Mouse (Mus musculus) embryonic facial prominence, embryonic 13.5 days (tissue): ENCODE results near the gene Apom. TPM values are rescaled to one million over a fixed set of nuclear protein-coding genes. Genes with fewer than 3 reads are reported as not detected.

ENCODE experiments used
- ATAC-seq: fragments of 200-750 bp; cut with Nextera tagmentation; 2 replicates; pipeline ENCODE4 v1.8.0; 2017; ENCODE audit warnings: low read depth; ENCODE audit not compliant: insufficient number of reproducible peaks, insufficient read depth, low FRiP score, low TSS enrichment
- H3K27ac ChIP-seq: fragments of 300-500 bp; sonication (generic); 2 replicates; pipeline ENCODE4 v1.5.1; 2015; ENCODE audit warnings: moderate library complexity, mild to moderate bottlenecking, inconsistent platforms
- H3K27me3 ChIP-seq: fragments of 300-500 bp; sonication (generic); 2 replicates; pipeline ENCODE4 v1.6.1; 2015; ENCODE audit warnings: mild to moderate bottlenecking, inconsistent platforms
- H3K36me3 ChIP-seq: fragments of 300-500 bp; sonication (generic); 2 replicates; pipeline ENCODE4 v1.6.1; 2015; ENCODE audit warnings: mild to moderate bottlenecking, inconsistent platforms
- H3K4me1 ChIP-seq: fragments of 300-500 bp; sonication (generic); 2 replicates; pipeline ENCODE4 v1.6.1; 2015; ENCODE audit warnings: inconsistent platforms
- H3K4me2 ChIP-seq: fragments of 300-500 bp; sonication (generic); 2 replicates; pipeline ENCODE4 v1.6.1; 2015; ENCODE audit warnings: moderate library complexity, mild to moderate bottlenecking, inconsistent platforms
- H3K4me3 ChIP-seq: fragments of 300-500 bp; sonication (generic); 2 replicates; pipeline ENCODE4 v1.5.1; 2015; ENCODE audit warnings: mild to moderate bottlenecking, inconsistent platforms
- H3K9ac ChIP-seq: fragments of 300-500 bp; sonication (generic); 2 replicates; pipeline ENCODE4 v1.6.1; 2015; ENCODE audit warnings: mild to moderate bottlenecking, inconsistent platforms
- H3K9me3 ChIP-seq: fragments of 300-500 bp; sonication (generic); 2 replicates; pipeline ENCODE4 v1.6.1; 2016; ENCODE audit warnings: inconsistent platforms
- WGBS: fragments of 180-500 bp; shearing (Covaris S2); methylation state at CpG from one replicate; pipeline ENCODE4 v1.1.7; 2015; ENCODE audit warnings: mixed read lengths; 5-methylcytosine and 5-hydroxymethylcytosine counted together
- polyA plus RNA-seq: library from polyadenylated mRNA; unstranded; fragments of >200 nt; fragmentation: Nextera tagmentation; extraction: Ambion mirVana; gene quantifications from 2 replicates; pipeline ENCODE4 v1.2.1, GENCODE M21; 2015

Apom gene
- 0.28 and 8.7 TPM in 2 replicates for polyA plus RNA-seq

- ATAC-seq, result no peak
- 75% methylated on average over 15 of the region's 15 CpGs for WGBS
- no peak within 1 kb of the TSS for H3K4me3 ChIP-seq
- no peak within 1 kb of the TSS for H3K4me2 ChIP-seq
- H3K27me3 ChIP-seq, result no peaks in the 10 kb centered on the region
- H3K36me3 ChIP-seq, result peaks cover 29% of the 10 kb centered on the region
- no peak within 1 kb of the TSS for H3K9ac ChIP-seq
- peaks cover 18% of the 10 kb centered on the region for H3K4me1 ChIP-seq
- H3K27ac ChIP-seq, result no peak within 1 kb of the TSS
- H3K9me3 ChIP-seq, result no peaks in the 10 kb centered on the region
Observed at GRCm38 (mm10) chr17:35131500-35132173, at the start of gene Apom. Gene Apom, minus strand, starts transcription at chr17:35132050.

GRCm38 (mm10) chr17:35180093-35180492 is 48.2 kb upstream of the Apom start:
- Histone ChIP-seq H3K27ac (no peak overlapping the region), H3K36me3 (no peaks in the 10 kb centered on the region), H3K9ac (no peak overlapping the region), H3K9me3 (no peaks in the 10 kb centered on the region), H3K27me3 (no peaks in the 10 kb centered on the region), H3K4me3 (no peak overlapping the region), H3K4me2 (no peak overlapping the region), H3K4me1 (no peaks in the 10 kb centered on the region)
- 83% methylated on average over 5 of the region's 5 CpGs for whole genome bisulfite sequencing
- no peak for ATAC-seq

GRCm38 (mm10) chr17:35178528-35178927 is 46.7 kb upstream of the Apom start:
- 10% methylated on average over 5 of the region's 5 CpGs for WGBS
- H3K27me3 ChIP-seq, result no peaks in the 10 kb centered on the region
- 0 out of 2 replicates have a peak, but pooled peaks have one; percentile 35 for ATAC-seq
- no peak overlapping the region for H3K9ac ChIP-seq
- H3K4me1 ChIP-seq, result peaks cover 9% of the 10 kb centered on the region
- no peak overlapping the region for H3K4me2 ChIP-seq
- H3K36me3 ChIP-seq, result no peaks in the 10 kb centered on the region
- H3K9me3 ChIP-seq, result no peaks in the 10 kb centered on the region
- H3K4me3 ChIP-seq, result no peak overlapping the region
- H3K27ac ChIP-seq, result no peak overlapping the region

GRCm38 (mm10) chr17:35175968-35176367 is 44.1 kb upstream of the Apom start, which contains the start of gene Aif1:
Gene Aif1, minus strand, starts transcription at chr17:35176068.
- Histone ChIP-seq H3K27me3 (no peaks in the 10 kb centered on the region), H3K4me1 (peaks cover 15% of the 10 kb centered on the region), H3K4me2 (no peak within 1 kb of the TSS), H3K27ac (no peak within 1 kb of the TSS), H3K9me3 (no peaks in the 10 kb centered on the region), H3K36me3 (no peaks in the 10 kb centered on the region), H3K9ac (no peak within 1 kb of the TSS), H3K4me3 (no peak within 1 kb of the TSS)
- no peak for ATAC-seq
- 44% methylated on average over 2 of the region's 2 CpGs for WGBS

GRCm38 (mm10) chr17:35175382-35175781 is 43.5 kb upstream of the Apom start:
- H3K4me2 ChIP-seq, result no peak overlapping the region
- H3K36me3 ChIP-seq, result no peaks in the 10 kb centered on the region
- no peak overlapping the region for H3K4me3 ChIP-seq
- no peaks in the 10 kb centered on the region for H3K27me3 ChIP-seq
- ATAC-seq, result no peak
- no peak overlapping the region for H3K9ac ChIP-seq
- H3K9me3 ChIP-seq, result no peaks in the 10 kb centered on the region
- WGBS, result 58% methylated on average over 6 of the region's 6 CpGs
- peaks cover 15% of the 10 kb centered on the region for H3K4me1 ChIP-seq
- no peak overlapping the region for H3K27ac ChIP-seq

GRCm38 (mm10) chr17:35174201-35174977 is 42.5 kb upstream of the Apom start:
- WGBS, result 48% methylated on average over 8 of the region's 8 CpGs
- H3K4me1 ChIP-seq, result peaks cover 15% of the 10 kb centered on the region
- no peak overlapping the region for H3K4me3 ChIP-seq
- H3K9ac ChIP-seq, result 0 out of 2 replicates have a peak overlapping the region, but pooled peaks have one; percentile 49
- no peaks in the 10 kb centered on the region for H3K27me3 ChIP-seq
- H3K36me3 ChIP-seq, result no peaks in the 10 kb centered on the region
- H3K9me3 ChIP-seq, result no peaks in the 10 kb centered on the region
- peak overlapping the region; percentile 39 for H3K27ac ChIP-seq
- H3K4me2 ChIP-seq, result no peak overlapping the region
- no peak for ATAC-seq

- 61% methylated on average over 3 of the region's 3 CpGs for WGBS
- H3K9ac ChIP-seq, result no peak overlapping the region
- no peak for ATAC-seq
Observed at GRCm38 (mm10) chr17:35173329-35173728, 41.5 kb upstream of the Apom start.

GRCm38 (mm10) chr17:35172445-35173234 is 40.8 kb upstream of the Apom start:
- Histone ChIP-seq H3K9ac (no peak overlapping the region), H3K36me3 (no peaks in the 10 kb centered on the region), H3K4me3 (no peak overlapping the region), H3K27ac (peak overlapping the region; percentile 39; the same call in 1 of the 2 replicates), H3K9me3 (no peaks in the 10 kb centered on the region), H3K27me3 (no peaks in the 10 kb centered on the region), H3K4me2 (no peak overlapping the region), H3K4me1 (peaks cover 15% of the 10 kb centered on the region)
- 0 out of 2 replicates have a peak, but pooled peaks have one; percentile 22 for ATAC-seq
- WGBS, result 60% methylated on average over 11 of the region's 11 CpGs

More at GRCm38 (mm10) chr17:35173329-35173728, 41.5 kb upstream of the Apom start:
- H3K4me2 ChIP-seq, result no peak overlapping the region
- no peaks in the 10 kb centered on the region for H3K36me3 ChIP-seq
- no peaks in the 10 kb centered on the region for H3K27me3 ChIP-seq
- H3K27ac ChIP-seq, result peak overlapping the region; percentile 39; the same call in 1 of the 2 replicates
- no peak overlapping the region for H3K4me3 ChIP-seq
- H3K4me1 ChIP-seq, result peaks cover 15% of the 10 kb centered on the region
- H3K9me3 ChIP-seq, result no peaks in the 10 kb centered on the region

- ATAC-seq, result no peak
- Histone ChIP-seq H3K27me3 (no peaks in the 10 kb centered on the region), H3K9ac (no peak overlapping the region), H3K4me3 (no peak overlapping the region), H3K4me2 (no peak overlapping the region), H3K9me3 (no peaks in the 10 kb centered on the region), H3K27ac (no peak overlapping the region), H3K36me3 (no peaks in the 10 kb centered on the region), H3K4me1 (peaks cover 18% of the 10 kb centered on the region)
- 19% methylated on average over 4 of the region's 4 CpGs for WGBS
Observed at GRCm38 (mm10) chr17:35168541-35169207, 36.8 kb upstream of the Apom start.

- Histone ChIP-seq H3K9ac (no peak overlapping the region), H3K4me2 (no peak overlapping the region), H3K27ac (no peak overlapping the region), H3K4me3 (no peak overlapping the region), H3K9me3 (no peaks in the 10 kb centered on the region), H3K27me3 (no peaks in the 10 kb centered on the region), H3K4me1 (peaks cover 14% of the 10 kb centered on the region), H3K36me3 (0 out of 2 replicates have a peak, but pooled peaks cover 2% of the 10 kb centered on the region)
- 84% methylated on average over 7 of the region's 7 CpGs for WGBS
- ATAC-seq, result no peak
Observed at GRCm38 (mm10) chr17:35167794-35168193, 35.9 kb upstream of the Apom start.
